Mouse (Mus musculus) CH12.LX (cell line): Measurements from ENCODE around the gene Fam222a. TPM values are rescaled to one million over a fixed set of nuclear protein-coding genes. Genes with fewer than 3 reads are reported as not detected.

ENCODE experiments used
- DNase-seq: peaks from one replicate; pipeline ENCODE4 v3.0.0-alpha.2; 2013; ENCODE audit errors: extremely low read depth
- H3K27ac ChIP-seq: 2 replicates; pipeline ENCODE4 v1.5.1; 2012; ENCODE audit warnings: low read depth, mild to moderate bottlenecking, control low read depth, moderate library complexity; ENCODE audit not compliant: insufficient read depth
- H3K27me3 ChIP-seq: replicated peaks from 2 replicates; pipeline ENCODE3; 2012; ENCODE audit warnings: inconsistent platforms
- H3K36me3 ChIP-seq, 2 experiments: replicated peaks in 1 of 2; 2 replicates each; pipeline versions ENCODE3 to v1.6.1; 2012; ENCODE audit warnings: inconsistent platforms in 1 of 2, low read length in 1 of 2, mild to moderate bottlenecking in 1 of 2, mixed read lengths in 1 of 2, moderate library complexity in 1 of 2; ENCODE audit not compliant: control insufficient read depth in 1 of 2, insufficient read depth in 1 of 2
- H3K4me1 ChIP-seq, 2 experiments: 2 replicates each; pipeline ENCODE4 v1.6.1; 2012; ENCODE audit warnings: inconsistent platforms in 1 of 2, moderate library complexity in 1 of 2; ENCODE audit not compliant: insufficient read depth in 2 of 2, control insufficient read depth in 1 of 2
- H3K4me2 ChIP-seq: 2 replicates; pipeline ENCODE4 v1.6.1; 2012; ENCODE audit warnings: low read depth, mild to moderate bottlenecking, control low read depth; ENCODE audit not compliant: poor library complexity, insufficient read depth, severe bottlenecking
- H3K4me3 ChIP-seq, 3 experiments: fragments of 150-350 bp in 1 of 3; sonication (generic) in 1 of 3; replicated peaks in 1 of 3; 2 replicates each; pipeline versions ENCODE3 to v1.5.1; 2011 to 2012; ENCODE audit warnings: low read depth in 2 of 3, low read length in 2 of 3, mild to moderate bottlenecking in 2 of 3, moderate library complexity in 2 of 3, control low read depth in 1 of 3, improper control_type of control experiment in 1 of 3, inconsistent platforms in 1 of 3, mixed read lengths in 1 of 3; ENCODE audit not compliant: poor library complexity in 1 of 3
- H3K79me2 ChIP-seq: replicated peaks from 2 replicates; pipeline ENCODE4 v1.6.1; 2012; ENCODE audit warnings: mild to moderate bottlenecking, moderate library complexity; ENCODE audit not compliant: control insufficient read depth, poor library complexity, insufficient read depth, severe bottlenecking; ENCODE audit errors: extremely low read depth
- H3K9ac ChIP-seq: 2 replicates; pipeline ENCODE4 v1.6.1; 2012; ENCODE audit warnings: low read depth, mild to moderate bottlenecking, control low read depth, moderate library complexity; ENCODE audit not compliant: insufficient read depth
- H3K9me3 ChIP-seq: replicated peaks from 2 replicates; pipeline ENCODE3; 2012; ENCODE audit warnings: low read length, inconsistent platforms, mixed read lengths
- BHLHE40 ChIP-seq: IDR thresholded peaks from 2 replicates; pipeline ENCODE4 v1.6.1; 2011; ENCODE audit warnings: mild to moderate bottlenecking, low read depth, low read length, improper control_type of control experiment
- CHD1 ChIP-seq: IDR thresholded peaks from 2 replicates; pipeline ENCODE4 v1.6.1; 2012; ENCODE audit warnings: low read depth, low read length, improper control_type of control experiment, inconsistent platforms
- CHD2 ChIP-seq: IDR thresholded peaks from 2 replicates; pipeline ENCODE4 v1.6.1; 2011; ENCODE audit warnings: low read length, improper control_type of control experiment
- CTCF ChIP-seq, 2 experiments: IDR thresholded peaks in 1 of 2; conservative IDR thresholded peaks in 1 of 2; 2 replicates each; pipeline ENCODE4 v1.5.1; 2011 to 2012; ENCODE audit warnings: low read depth in 2 of 2, low read length in 2 of 2, improper control_type of control experiment in 1 of 2, inconsistent platforms in 1 of 2, mild to moderate bottlenecking in 1 of 2, moderate library complexity in 1 of 2
- ELF1 ChIP-seq: IDR thresholded peaks from 2 replicates; pipeline ENCODE4 v1.6.1; 2014; ENCODE audit warnings: low read depth, mild to moderate bottlenecking, inconsistent platforms, low read length, improper control_type of control experiment
- ETS1 ChIP-seq: conservative IDR thresholded peaks from 2 replicates; pipeline ENCODE4 v1.6.1; 2012; ENCODE audit warnings: low read depth, mild to moderate bottlenecking, inconsistent platforms, low read length, improper control_type of control experiment, moderate library complexity
- GABPA ChIP-seq: IDR thresholded peaks from 2 replicates; pipeline ENCODE4 v1.6.1; 2012; ENCODE audit warnings: low read depth, low read length, improper control_type of control experiment, inconsistent platforms; ENCODE audit not compliant: insufficient replicate concordance
- HCFC1 ChIP-seq: IDR thresholded peaks from 2 replicates; pipeline ENCODE4 v1.6.1; 2012; ENCODE audit warnings: low read depth, mild to moderate bottlenecking, inconsistent platforms, low read length, improper control_type of control experiment
- JUN ChIP-seq: IDR thresholded peaks from 2 replicates; pipeline ENCODE4 v1.6.1; 2011; ENCODE audit warnings: low read depth, mild to moderate bottlenecking, low read length, improper control_type of control experiment, moderate library complexity; ENCODE audit not compliant: insufficient read depth
- KAT2A ChIP-seq: IDR thresholded peaks from 2 replicates; pipeline ENCODE4 v1.6.1; 2012; ENCODE audit warnings: low read length, improper control_type of control experiment, inconsistent platforms; ENCODE audit not compliant: insufficient replicate concordance
- MAFK ChIP-seq: IDR thresholded peaks from 2 replicates; pipeline ENCODE4 v1.6.1; 2011; ENCODE audit warnings: low read length, improper control_type of control experiment; ENCODE audit not compliant: insufficient replicate concordance
- MAX ChIP-seq: IDR thresholded peaks from 2 replicates; pipeline ENCODE4 v1.6.1; 2011; ENCODE audit warnings: low read length, improper control_type of control experiment
- MAZ ChIP-seq: IDR thresholded peaks from 2 replicates; pipeline ENCODE4 v1.6.1; 2012; ENCODE audit warnings: low read depth, mild to moderate bottlenecking, inconsistent platforms, low read length, improper control_type of control experiment, moderate library complexity
- MEF2A ChIP-seq: IDR thresholded peaks from 2 replicates; pipeline ENCODE4 v1.6.1; 2014; ENCODE audit warnings: low read depth, mild to moderate bottlenecking, inconsistent platforms, low read length, improper control_type of control experiment, borderline replicate concordance
- MYC ChIP-seq: IDR thresholded peaks from 2 replicates; pipeline ENCODE4 v1.6.1; 2011; ENCODE audit warnings: low read depth, mild to moderate bottlenecking, improper control_type of control experiment, low read length
- NELFE ChIP-seq: IDR thresholded peaks from 2 replicates; pipeline ENCODE4 v1.6.1; 2011; ENCODE audit warnings: low read depth, low read length, improper control_type of control experiment
- PAX5 ChIP-seq: IDR thresholded peaks from 2 replicates; pipeline ENCODE4 v1.6.1; 2012; ENCODE audit warnings: low read length, inconsistent platforms, mixed read lengths
- RAD21 ChIP-seq: IDR thresholded peaks from 2 replicates; pipeline ENCODE4 v1.6.1; 2011; ENCODE audit warnings: low read depth, mild to moderate bottlenecking, low read length, improper control_type of control experiment, moderate library complexity
- RCOR1 ChIP-seq: conservative IDR thresholded peaks from 2 replicates; pipeline ENCODE4 v1.6.1; 2012; ENCODE audit warnings: low read depth, mild to moderate bottlenecking, inconsistent platforms, low read length, improper control_type of control experiment
- SIN3A ChIP-seq: IDR thresholded peaks from 2 replicates; pipeline ENCODE4 v1.6.1; 2012; ENCODE audit warnings: low read length, improper control_type of control experiment, inconsistent platforms
- SMC3 ChIP-seq: IDR thresholded peaks from 2 replicates; pipeline ENCODE4 v1.6.1; 2011; ENCODE audit warnings: low read depth, low read length, improper control_type of control experiment
- TBP ChIP-seq: conservative IDR thresholded peaks from 2 replicates; pipeline ENCODE4 v1.6.1; 2011; ENCODE audit warnings: low read depth, low read length, improper control_type of control experiment
- TCF12 ChIP-seq: IDR thresholded peaks from 2 replicates; pipeline ENCODE4 v1.6.1; 2014; ENCODE audit warnings: low read depth, mild to moderate bottlenecking, inconsistent platforms, low read length, improper control_type of control experiment
- UBTF ChIP-seq: IDR thresholded peaks from 2 replicates; pipeline ENCODE4 v1.6.1; 2012; ENCODE audit warnings: low read depth, mild to moderate bottlenecking, inconsistent platforms, low read length, improper control_type of control experiment, moderate library complexity
- USF1 ChIP-seq: IDR thresholded peaks from 2 replicates; pipeline ENCODE4 v1.6.1; 2014; ENCODE audit warnings: low read depth, mild to moderate bottlenecking, inconsistent platforms, low read length, improper control_type of control experiment
- ZMIZ1 ChIP-seq: IDR thresholded peaks from 2 replicates; pipeline ENCODE4 v1.6.1; 2012; ENCODE audit warnings: low read depth, mild to moderate bottlenecking, inconsistent platforms, low read length, improper control_type of control experiment
- ZNF384 ChIP-seq: IDR thresholded peaks from 2 replicates; pipeline ENCODE4 v1.6.1; 2012; ENCODE audit warnings: low read depth, low read length, improper control_type of control experiment, inconsistent platforms
- dilution Hi-C: fragments of 300-500 bp; cut with MboI; formaldehyde crosslinking; loops from 2 replicates; pipeline ENCODE4 v1.14.3; 2020; ENCODE audit warnings: low sequenced_read_pairs; ENCODE audit not compliant: extremely low pct_unique_long_range_greater_than_20kb, extremely low pct_ligation_motif_present
- in situ Hi-C: fragments of 300-500 bp; cut with MboI; formaldehyde crosslinking; loops from 3 replicates; pipeline ENCODE4 v1.14.3; 2019; ENCODE audit warnings: low sequenced_read_pairs, low pct_ligation_motif_present, low pct_unique_long_range_greater_than_20kb, mixed read lengths
- polyA plus RNA-seq: library from polyadenylated mRNA; unstranded; fragments of >175 nt; gene quantifications from 2 replicates; pipeline ENCODE4 v1.2.1, GENCODE M21; 2012; ENCODE audit warnings: low read depth; ENCODE audit not compliant: insufficient read length
- total RNA-seq, 2 experiments: library from RNA; depleted of rRNA; stranded (reverse); fragments of 300-350 nt in 1 of 2; fragments of >200 nt in 1 of 2; gene quantifications; 2 replicates each; pipeline ENCODE4 v1.2.3; 2012 to 2014

Gene Fam222a
- total and polyA plus RNA-seq, 3 experiments: 0.13 TPM; not detected in 2

DNA sequence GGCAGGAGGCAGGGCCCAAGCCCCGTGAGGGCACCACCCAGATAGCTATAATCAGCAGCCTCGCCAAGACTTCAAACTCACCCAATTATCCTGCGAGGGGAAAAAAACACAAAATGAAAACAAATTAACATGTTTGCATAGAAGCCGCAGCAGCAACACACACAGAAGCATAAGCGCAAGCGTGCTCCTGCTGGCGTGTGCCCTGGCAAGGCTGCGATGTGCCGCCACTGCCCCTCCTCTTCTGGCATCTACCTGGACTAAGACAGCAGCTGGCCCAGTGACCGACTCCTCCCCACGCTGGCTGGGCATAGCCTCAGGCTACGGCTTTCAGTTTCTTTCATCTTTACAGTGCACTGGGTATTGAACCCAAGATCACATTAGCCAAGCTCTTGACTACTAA is 13.7 kb downstream of the Fam222a start:
- dilution Hi-C loops (no loop called here), in situ Hi-C loops (no loop called here)
- H3K36me3 ChIP-seq: no peaks in the 10 kb centered on the region
- DNase-seq: no peak
- H3K79me2 ChIP-seq: no peaks in the 10 kb centered on the region
- no peak overlapping the region for H3K4me2 ChIP-seq
- H3K27ac ChIP-seq: no peak overlapping the region
- H3K4me3 ChIP-seq: no peak overlapping the region
- H3K4me1 ChIP-seq: no peaks in the 10 kb centered on the region
- TF ChIP-seq GABPA: no peak
- TF ChIP-seq HCFC1: no peak
- TF ChIP-seq RAD21: no peak
- TF ChIP-seq UBTF: no peak
- no peak for TF ChIP-seq ELF1
- no peak for TF ChIP-seq MAFK
- no peak for TF ChIP-seq ZNF384
- no peak for TF ChIP-seq BHLHE40
- TF ChIP-seq ETS1: no peak
- no peak for TF ChIP-seq NELFE
- no peak for TF ChIP-seq CTCF (conservative IDR thresholded peaks at IDR 0.05 in 1 of 2, IDR thresholded peaks at IDR 0.05 in 1 of 2; ENCODE audit: low read depth in 2 of 2, low read length in 2 of 2)
- TF ChIP-seq CHD1: no peak
- TF ChIP-seq RCOR1: no peak
- peaks cover 79% of the 10 kb centered on the region for H3K27me3 ChIP-seq
- H3K9me3 ChIP-seq: no peaks in the 10 kb centered on the region
- H3K9ac ChIP-seq: no peak overlapping the region

GRCm38 (mm10) chr5:114583046-114583445 is 15.2 kb downstream of the Fam222a start:
- in situ Hi-C loops: no loop called here
- no peaks in the 10 kb centered on the region for H3K4me1 ChIP-seq
- H3K79me2 ChIP-seq: no peaks in the 10 kb centered on the region
- no peak overlapping the region for H3K4me3 ChIP-seq
- H3K4me2 ChIP-seq: no peak overlapping the region
- peaks cover 78% of the 10 kb centered on the region for H3K27me3 ChIP-seq
- DNase-seq: no peak
- no peak overlapping the region for H3K27ac ChIP-seq
- dilution Hi-C loops: no loop called here
- H3K9me3 ChIP-seq: no peaks in the 10 kb centered on the region
- no peaks in the 10 kb centered on the region for H3K36me3 ChIP-seq
- TF ChIP-seq MEF2A (no peak), JUN (no peak), UBTF (no peak), TCF12 (no peak), CHD1 (no peak), MYC (no peak), SIN3A (no peak), SMC3 (no peak), USF1 (no peak), NELFE (no peak), PAX5 (no peak), TBP (no peak), ZMIZ1 (no peak), KAT2A (no peak), CHD2 (no peak), BHLHE40 (no peak), ZNF384 (no peak), MAZ (no peak), MAX (no peak), CTCF (conservative IDR thresholded peaks at IDR 0.05 in 1 of 2, IDR thresholded peaks at IDR 0.05 in 1 of 2; ENCODE audit: low read depth in 2 of 2, low read length in 2 of 2) (no peak)
- TF ChIP-seq, all 38 proteins: peak for 0
- H3K9ac ChIP-seq: no peak overlapping the region
